Mouse (Mus musculus) C2C12 (cell line): ENCODE results near the gene Rhoq.

Source experiments
- CEBPB ChIP-seq: IDR thresholded peaks from one replicate; pipeline ENCODE4 v1.6.1; 2011; ENCODE audit warnings: low read depth, mild to moderate bottlenecking, control low read depth, moderate library complexity
- CTCF ChIP-seq: IDR thresholded peaks from one replicate; pipeline ENCODE4 v1.5.1; 2011; ENCODE audit not compliant: control insufficient read depth, insufficient read depth, insufficient read length
- FOSL1 ChIP-seq: IDR thresholded peaks from one replicate; pipeline ENCODE4 v1.8.0; 2011; ENCODE audit warnings: mild to moderate bottlenecking, low read length; ENCODE audit not compliant: poor library complexity, insufficient read depth, severe bottlenecking
- MAX ChIP-seq: IDR thresholded peaks from one replicate; pipeline ENCODE4 v1.6.1; 2011; ENCODE audit warnings: mild to moderate bottlenecking, control low read depth
- MYOD1 ChIP-seq: IDR thresholded peaks from one replicate; pipeline ENCODE4 v1.6.1; 2011; ENCODE audit warnings: low read depth; ENCODE audit not compliant: control insufficient read depth, insufficient read length
- USF1 ChIP-seq: IDR thresholded peaks from one replicate; pipeline ENCODE4 v1.6.1; 2011; ENCODE audit warnings: low read depth, mild to moderate bottlenecking, control low read depth, moderate library complexity

- no peak for TF ChIP-seq MYOD1
- no peak for TF ChIP-seq USF1
- no peak for TF ChIP-seq MAX
- TF ChIP-seq CEBPB, result no peak
- TF ChIP-seq FOSL1, result no peak
- no peak for TF ChIP-seq CTCF
Measured at GRCm38 (mm10) chr17:86961301-86961841, 1.5 kb upstream of the Rhoq start.
